Mouse (Mus musculus) heart, postnatal 25 days (tissue): Measurements from ENCODE around the gene Ddx50. TPM values are rescaled to one million over a fixed set of nuclear protein-coding genes. Genes with fewer than 3 reads are reported as not detected.

Source experiments
- DNase-seq: peaks from one replicate; pipeline ENCODE4 v3.0.0; 2022; ENCODE audit warnings: low spot score
- intact Hi-C: fragments of 180-260 bp; cut with DNase I; formaldehyde crosslinking; loops from one replicate; pipeline ENCODE4 v1.15.1; 2025
- total RNA-seq, 2 experiments: library from RNA; stranded (reverse); gene quantifications; 2 replicates each; pipeline ENCODE4 v1.2.3; 2021

Ddx50 gene
- total RNA-seq: 10 to 100 TPM; 48.2 to 51.7 TPM

DNA sequence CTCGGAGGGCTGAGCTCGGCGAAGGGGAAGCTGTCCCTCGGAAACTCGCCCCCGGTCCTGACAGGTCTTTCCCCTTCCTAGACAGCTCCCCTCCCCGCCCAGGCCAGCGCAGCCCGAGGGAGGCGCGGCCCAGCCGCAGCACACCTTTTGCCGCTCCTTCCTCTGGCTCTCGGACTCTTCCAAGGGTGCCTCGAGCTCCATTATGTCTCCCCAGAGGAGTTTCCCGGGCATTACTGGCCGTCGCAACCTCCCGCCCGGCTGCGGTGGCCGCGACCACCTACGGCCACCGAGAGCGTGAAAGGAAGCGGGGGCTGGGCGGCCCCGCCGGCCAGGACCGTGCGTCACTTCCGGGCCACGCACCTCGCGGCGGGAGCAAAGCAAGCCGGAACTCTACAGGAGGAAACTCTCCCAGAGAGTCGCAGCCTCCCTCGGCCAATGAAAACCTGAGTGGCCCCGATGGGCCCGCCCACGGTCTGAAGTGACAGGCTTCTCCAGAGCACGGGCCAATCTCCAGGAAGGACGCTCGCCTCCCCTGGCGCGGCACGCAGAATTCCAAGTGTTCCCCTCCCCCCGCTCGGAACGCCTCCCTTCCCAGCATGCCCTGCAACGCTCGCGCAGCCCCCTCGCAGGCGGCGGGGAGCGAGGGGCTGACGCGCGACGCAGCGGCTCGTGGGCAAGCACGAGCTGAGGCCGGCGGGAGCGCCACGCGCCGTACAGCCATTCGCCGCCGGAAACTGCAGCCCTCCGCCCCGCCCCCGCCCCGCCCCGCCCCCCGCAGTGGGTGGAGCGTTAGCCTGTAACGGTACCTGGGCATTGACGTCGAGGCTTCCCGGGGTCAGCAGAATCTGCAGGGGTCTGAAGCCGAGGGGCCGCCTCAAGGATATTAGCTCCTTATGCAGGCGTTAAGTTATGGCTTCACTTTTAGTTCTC lies at the start of gene Ddx50:
TSS of gene Ddx50 (minus strand) at position 338 of the 930 bp plus-strand sequence.
- intact Hi-C loops: loop anchor here (5.0 kb wide), 2 partner anchors 141 to 591 kb away; partner anchors contain the start of genes Ccar1 and Herc4
- DNase-seq: peak; percentile 99

DNA sequence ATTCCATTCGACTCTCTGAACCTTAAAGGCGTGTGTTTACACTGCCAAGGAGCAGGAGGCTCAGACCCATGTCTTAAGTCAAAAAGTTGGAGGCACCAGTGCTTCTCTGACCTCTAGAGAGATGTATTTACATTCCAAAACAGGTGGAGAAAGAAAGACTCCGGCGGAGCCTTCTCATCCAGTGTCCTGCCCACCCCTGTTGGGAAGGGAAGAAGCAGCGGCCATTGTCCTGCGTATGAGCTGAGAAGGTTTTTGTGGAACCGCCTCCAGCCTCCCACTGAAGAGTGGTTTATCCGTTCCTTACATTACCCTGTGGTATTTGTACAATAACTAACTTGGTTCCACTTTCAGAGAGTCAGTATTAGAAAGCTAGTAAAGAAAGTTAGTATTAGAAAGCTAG lies 41.8 kb upstream of the Ddx50 start:
- DNase-seq: no peak
- intact Hi-C loops: no loop called here

DNA sequence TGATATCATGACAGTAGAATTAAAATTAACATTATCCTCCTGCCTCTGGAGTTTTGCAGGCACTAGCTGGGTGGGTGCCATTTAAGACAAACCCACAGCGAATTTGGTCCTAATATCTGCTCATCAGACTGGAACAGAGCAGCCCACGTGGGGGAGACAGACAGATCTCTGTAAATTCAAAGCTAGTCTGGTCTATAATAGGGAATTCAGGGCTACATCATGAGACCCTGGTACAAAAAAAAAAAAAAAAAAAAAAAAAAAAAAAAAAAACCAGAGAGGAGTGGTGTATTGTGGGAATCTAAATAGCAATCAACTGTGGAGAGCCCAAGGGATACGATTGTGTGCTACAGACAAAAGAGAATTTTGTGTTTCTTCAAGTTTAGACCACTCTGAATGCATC lies 41.2 kb upstream of the Ddx50 start:
- intact Hi-C loops: no loop called here

DNA sequence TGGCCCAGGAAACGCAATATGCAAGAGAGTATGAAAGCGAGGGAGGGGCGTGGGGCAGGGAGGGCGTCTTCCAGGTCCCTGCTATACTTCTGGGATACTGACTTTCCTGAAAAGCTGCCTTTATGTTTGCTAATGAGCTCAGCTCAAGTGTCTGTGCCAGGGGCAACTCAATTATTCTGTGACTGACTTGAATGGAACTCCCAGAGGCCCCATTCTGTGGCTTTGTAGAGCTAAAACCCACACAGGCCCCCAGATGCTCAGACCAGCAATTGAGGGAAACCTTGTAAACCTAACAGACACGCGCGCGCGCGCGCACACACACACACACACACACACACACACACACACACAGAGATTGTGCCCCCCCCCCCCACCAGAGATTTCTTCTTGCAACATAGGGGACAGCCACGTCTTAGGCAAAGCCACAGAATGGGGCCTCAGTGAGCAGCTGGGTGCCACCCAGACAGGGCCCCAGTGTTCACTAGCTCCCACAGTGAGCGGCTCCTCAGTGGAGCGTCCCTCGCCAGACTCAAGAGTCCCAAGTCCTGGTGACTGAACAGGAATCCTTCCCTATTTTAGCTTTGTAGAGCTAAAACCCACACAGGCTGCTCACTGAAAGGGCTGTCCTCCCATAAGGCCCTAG lies 36.1 kb upstream of the Ddx50 start:
- no peak for DNase-seq
- intact Hi-C loops: no loop called here

More for the DNA sequence above, 41.2 kb upstream of the Ddx50 start:
- no peak for DNase-seq

GRCm38 (mm10) chr10:62683043-62683442 lies 32.0 kb upstream of the Ddx50 start:
- DNase-seq: no peak
- intact Hi-C loops: loop anchor here (5.0 kb wide), 1 partner anchor 36 kb away; no protein-coding TSS in a partner anchor

GRCm38 (mm10) chr10:62679833-62680232 lies 28.8 kb upstream of the Ddx50 start:
- DNase-seq: no peak
- intact Hi-C loops: loop anchor here (5.0 kb wide), 1 partner anchor 33 kb away; no protein-coding TSS in a partner anchor

- intact Hi-C loops: no loop called here
- no peak for DNase-seq
Observed at GRCm38 (mm10) chr10:62677329-62677728, 26.3 kb upstream of the Ddx50 start.

DNA sequence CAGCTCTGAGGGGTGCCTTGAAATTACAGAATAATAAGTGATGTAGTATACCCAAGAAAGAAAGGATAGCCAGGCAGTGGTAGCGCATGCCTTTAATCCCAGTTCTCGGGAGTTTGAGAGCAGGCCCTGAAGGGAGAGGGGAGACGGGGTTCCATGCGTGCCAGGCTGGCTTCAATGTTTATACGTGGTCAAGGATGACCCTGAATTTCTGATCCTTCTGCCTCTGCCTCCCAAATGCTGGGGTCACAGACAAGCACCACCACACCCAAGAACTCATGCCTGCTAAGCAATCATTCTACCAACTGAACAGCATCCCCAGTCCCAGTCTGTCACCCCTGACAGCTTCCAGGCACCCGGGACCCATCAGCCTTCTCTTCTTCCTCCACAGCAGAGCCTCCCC lies 25.2 kb upstream of the Ddx50 start:
- DNase-seq: no peak
- intact Hi-C loops: no loop called here

DNA sequence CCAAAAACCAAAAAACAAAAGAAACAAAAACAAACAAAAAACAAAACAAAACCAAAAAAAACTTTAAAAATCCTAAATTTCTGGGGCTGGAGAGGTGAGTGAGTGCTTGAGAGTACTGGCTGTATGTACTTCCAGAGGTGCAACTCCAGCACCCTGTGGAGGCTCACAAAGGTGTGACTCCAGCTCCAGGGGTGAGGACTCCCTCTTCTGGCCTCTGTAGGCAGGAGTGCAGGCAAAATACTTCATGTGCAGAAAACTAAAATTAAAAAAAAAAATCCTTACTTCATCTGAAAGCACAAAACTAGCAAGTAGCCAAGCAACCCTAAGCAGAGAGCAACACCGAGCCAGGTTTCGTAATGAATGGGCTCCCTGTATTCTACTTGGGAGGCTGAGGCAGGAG lies 21.3 kb upstream of the Ddx50 start:
- no peak for DNase-seq
- intact Hi-C loops: no loop called here

DNA sequence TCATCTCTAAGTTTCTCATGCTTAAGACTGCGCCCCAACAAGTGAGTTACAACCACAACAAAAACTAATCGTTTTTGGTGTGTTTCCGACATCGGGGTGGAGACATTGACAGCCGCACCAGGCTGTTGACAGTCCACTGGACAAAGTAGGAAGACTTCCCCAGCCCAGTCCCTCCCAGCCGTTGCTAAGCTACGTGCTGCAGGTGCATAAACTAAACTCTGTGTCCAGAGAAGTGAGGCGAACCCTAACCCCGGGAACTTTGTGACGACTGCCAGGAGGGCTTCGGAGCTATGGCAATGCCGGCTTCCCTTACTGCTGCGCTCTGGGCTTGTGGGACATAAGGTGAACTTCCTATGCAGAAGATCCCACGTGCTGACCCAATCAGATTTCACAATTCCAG lies 18.2 kb upstream of the Ddx50 start:
- intact Hi-C loops: loop anchor here (10.0 kb wide), 1 partner anchor 164 kb away; no protein-coding TSS in a partner anchor
- no peak for DNase-seq

- intact Hi-C loops: loop anchor here (10.0 kb wide), 1 partner anchor 164 kb away; no protein-coding TSS in a partner anchor
- no peak for DNase-seq
Observed at GRCm38 (mm10) chr10:62668463-62668862, 17.4 kb upstream of the Ddx50 start.

- no peak for DNase-seq
- intact Hi-C loops: loop anchor here (10.0 kb wide), 1 partner anchor 163 kb away; no protein-coding TSS in a partner anchor
Observed at GRCm38 (mm10) chr10:62668043-62668442, 17.0 kb upstream of the Ddx50 start.

DNA sequence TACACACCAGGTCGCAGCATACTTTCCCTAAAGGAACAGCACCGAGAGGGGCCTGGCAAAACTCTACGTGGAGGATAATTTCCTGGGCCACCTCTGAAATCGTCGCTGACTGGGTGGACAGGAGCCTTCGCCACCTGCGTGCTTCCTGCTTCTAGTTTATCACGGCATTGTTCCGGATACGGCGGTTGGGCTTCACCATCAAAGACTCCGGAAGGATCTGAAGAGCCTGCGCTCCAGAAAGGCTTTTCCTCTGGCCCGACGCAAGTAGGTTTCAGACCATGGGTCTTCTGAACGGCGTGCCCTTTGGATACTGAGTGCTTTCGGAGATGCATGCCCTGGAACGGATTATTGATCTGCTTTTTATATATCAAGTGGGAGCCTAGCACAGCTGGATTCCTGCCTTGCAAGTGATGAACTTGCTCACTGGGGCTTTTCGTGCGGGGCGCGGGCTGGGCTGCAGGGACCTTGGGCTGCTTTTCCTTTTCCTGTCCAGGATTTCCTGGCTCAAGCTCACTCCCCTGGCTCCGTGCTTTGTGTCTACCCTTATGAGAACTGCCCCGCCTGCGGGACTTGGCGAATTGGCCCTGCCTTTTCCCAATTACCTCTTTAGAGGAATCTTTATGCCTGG lies 14.1 kb upstream of the Ddx50 start:
- DNase-seq: peak; percentile 69
- intact Hi-C loops: loop anchor here (10.0 kb wide), 1 partner anchor 160 kb away; no protein-coding TSS in a partner anchor

DNA sequence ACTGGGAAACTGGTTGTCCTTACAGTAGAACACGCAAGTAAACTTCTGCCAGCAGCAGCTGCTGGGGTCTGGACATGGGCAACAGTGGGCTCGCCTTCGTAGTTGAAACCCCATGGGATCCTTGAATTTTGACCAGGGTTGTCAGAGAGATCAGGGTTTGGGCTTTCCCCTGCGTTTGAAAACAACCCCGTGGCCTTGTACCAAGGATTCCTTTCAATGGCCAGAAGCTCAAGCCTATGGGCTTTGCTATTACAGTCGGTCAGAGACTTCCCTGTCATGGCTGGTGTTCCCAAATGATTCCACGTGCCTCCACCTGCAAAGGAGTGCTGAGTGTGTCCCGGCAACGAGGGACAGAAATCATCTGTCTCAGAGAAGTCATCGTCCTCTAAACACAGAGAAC lies 13.2 kb upstream of the Ddx50 start:
- DNase-seq: no peak

DNA sequence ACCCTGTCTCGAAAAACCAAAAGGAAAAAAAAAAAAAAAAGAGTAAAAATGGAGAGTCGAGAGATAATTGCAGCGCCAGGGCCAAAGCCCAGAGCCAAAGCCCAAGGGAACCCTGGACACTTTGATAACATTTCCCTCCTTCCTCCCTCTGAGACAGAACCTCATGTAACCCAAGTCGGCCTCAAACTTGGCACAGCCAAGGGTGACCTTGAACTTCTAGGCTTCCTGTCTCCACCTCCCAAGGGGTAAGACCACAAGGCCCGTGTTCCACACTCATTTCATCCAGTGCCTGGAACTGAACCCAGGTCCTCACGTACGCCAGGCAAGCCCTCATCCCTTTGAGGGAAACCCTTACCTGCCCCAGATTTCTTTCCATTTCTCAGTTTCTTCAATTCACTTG lies 5.7 kb upstream of the Ddx50 start:
- intact Hi-C loops: no loop called here
- no peak for DNase-seq

More for the DNA sequence above, 13.2 kb upstream of the Ddx50 start:
- intact Hi-C loops: loop anchor here (10.0 kb wide), 1 partner anchor 159 kb away; no protein-coding TSS in a partner anchor

GRCm38 (mm10) chr10:62651961-62652360 lies 943 bp upstream of the Ddx50 start:
- no peak for DNase-seq
- intact Hi-C loops: loop anchor here (5.0 kb wide), 2 partner anchors 140 to 590 kb away; partner anchors contain the start of genes Ccar1 and Herc4

DNA sequence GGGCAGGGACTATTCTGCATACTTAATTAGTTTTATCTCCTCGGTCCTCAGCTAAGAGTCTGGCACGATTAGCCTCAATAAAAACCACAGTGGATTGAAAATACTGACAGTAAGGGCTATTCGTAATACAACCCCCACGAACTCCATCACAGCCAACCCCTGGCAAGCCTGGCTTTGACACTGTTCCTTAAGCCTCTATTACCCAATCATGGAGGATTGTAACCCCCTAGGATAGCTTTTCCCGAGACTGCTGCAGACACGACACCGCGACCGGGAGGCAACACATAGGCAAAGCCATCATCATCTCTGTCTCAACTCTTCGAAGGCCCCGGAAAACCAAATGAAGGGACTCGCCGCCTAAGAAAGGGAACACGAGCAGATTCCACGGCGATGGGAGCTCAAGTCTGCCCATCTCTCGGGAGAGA lies 648 bp downstream of the Ddx50 start:
- DNase-seq: no peak
- intact Hi-C loops: loop anchor here (5.0 kb wide), 2 partner anchors 142 to 592 kb away; partner anchors contain the start of genes Ccar1 and Herc4

GRCm38 (mm10) chr10:62604161-62604560 lies 46.9 kb downstream of the Ddx50 start:
- intact Hi-C loops: no loop called here
- DNase-seq: no peak

DNA sequence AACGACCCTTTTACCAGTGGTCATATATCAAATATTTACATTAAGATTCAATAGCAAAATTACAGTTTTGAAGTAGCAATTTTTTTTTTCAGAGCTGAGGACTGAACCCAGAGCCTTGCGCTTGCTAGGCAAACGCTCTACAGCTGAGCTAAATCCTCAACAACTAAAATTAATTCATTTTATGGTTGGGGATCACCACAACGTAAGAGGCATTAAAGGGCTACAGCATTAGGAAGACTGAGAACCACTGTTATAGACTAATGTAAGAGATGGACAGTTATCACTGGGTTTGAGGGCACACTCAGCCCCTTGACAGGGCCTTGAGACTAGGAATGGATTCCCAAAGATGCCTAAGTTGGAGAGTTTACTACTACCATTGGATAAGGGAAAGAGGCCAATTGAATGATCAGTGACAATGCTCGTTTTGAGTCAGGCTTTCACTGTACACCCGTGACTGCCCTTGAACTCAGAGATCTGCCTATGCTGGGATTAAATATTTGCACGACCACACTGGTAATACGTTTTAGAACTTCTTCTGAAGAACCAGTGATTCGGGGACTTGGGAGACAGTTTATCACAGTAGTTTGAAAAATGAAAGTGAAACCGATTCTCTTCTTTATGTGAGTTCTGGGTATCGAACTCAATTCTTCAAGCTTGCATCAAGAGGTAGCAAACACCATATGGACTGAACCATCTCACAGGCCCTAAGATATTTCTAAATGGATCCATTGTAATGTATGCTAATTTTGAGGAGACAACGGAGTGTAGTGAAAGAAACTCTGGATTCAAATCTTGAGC lies 47.6 kb downstream of the Ddx50 start:
- intact Hi-C loops: no loop called here
- no peak for DNase-seq
